Mouse (Mus musculus) MEL (cell line): Measurements from ENCODE around the gene Irak1. TPM values are rescaled to one million over a fixed set of nuclear protein-coding genes. Genes with fewer than 3 reads are reported as not detected.

Experiments
- DNase-seq: peaks from one replicate; pipeline ENCODE4 v3.0.0; 2011; ENCODE audit warnings: low read depth, low spot score
- H3K27ac ChIP-seq: 2 replicates; pipeline ENCODE4 v1.5.1; 2012; ENCODE audit warnings: low read depth, mild to moderate bottlenecking, control low read depth, low read length, moderate library complexity; ENCODE audit not compliant: control insufficient read depth
- H3K27me3 ChIP-seq, 2 experiments: fragments of 150-350 bp in 1 of 2; sonication (generic) in 1 of 2; 2 replicates each; pipeline ENCODE4 v1.6.1; 2012; ENCODE audit warnings: low read length in 2 of 2, mild to moderate bottlenecking in 2 of 2, improper control_type of control experiment in 1 of 2, moderate library complexity in 1 of 2; ENCODE audit not compliant: insufficient read depth in 2 of 2, control insufficient read depth in 1 of 2
- H3K36me3 ChIP-seq, 2 experiments: 2 replicates each; pipeline ENCODE4 v1.6.1; 2012 to 2014; ENCODE audit warnings: low read length in 2 of 2, improper control_type of control experiment in 1 of 2, inconsistent platforms in 1 of 2, mild to moderate bottlenecking in 1 of 2; ENCODE audit not compliant: insufficient read depth in 2 of 2, control insufficient read depth in 1 of 2
- H3K4me1 ChIP-seq, 2 experiments: fragments of 150-350 bp in 1 of 2; sonication (generic) in 1 of 2; 2 replicates each; pipeline ENCODE4 v1.6.1; 2012; ENCODE audit warnings: low read length in 2 of 2, improper control_type of control experiment in 1 of 2, mild to moderate bottlenecking in 1 of 2; ENCODE audit not compliant: insufficient read depth in 2 of 2, control insufficient read depth in 1 of 2
- H3K4me3 ChIP-seq, 2 experiments: fragments of 150-350 bp in 1 of 2; sonication (generic) in 1 of 2; 2 replicates each; pipeline ENCODE4 v1.5.1; 2012; ENCODE audit warnings: low read depth in 2 of 2, low read length in 2 of 2, mild to moderate bottlenecking in 2 of 2, moderate library complexity in 2 of 2, control low read depth in 1 of 2, improper control_type of control experiment in 1 of 2; ENCODE audit not compliant: control insufficient read depth in 1 of 2, insufficient read depth in 1 of 2
- H3K79me2 ChIP-seq: 2 replicates; pipeline ENCODE4 v1.6.1; 2012; ENCODE audit warnings: mild to moderate bottlenecking, low read length, moderate library complexity; ENCODE audit not compliant: control insufficient read depth, poor library complexity, insufficient read depth
- H3K9ac ChIP-seq: 2 replicates; pipeline ENCODE4 v1.6.1; 2012; ENCODE audit warnings: low read depth, mild to moderate bottlenecking, control low read depth, low read length, moderate library complexity; ENCODE audit not compliant: control insufficient read depth, poor library complexity, severe bottlenecking
- H3K9me3 ChIP-seq: fragments of 150-350 bp; sonication (generic); replicated peaks from 2 replicates; pipeline ENCODE4 v1.6.1; 2012; ENCODE audit warnings: mild to moderate bottlenecking, low read length, improper control_type of control experiment, moderate library complexity; ENCODE audit not compliant: insufficient read depth
- CHD1 ChIP-seq: IDR thresholded peaks from 2 replicates; pipeline ENCODE4 v1.6.1; 2012; ENCODE audit warnings: low read depth, mild to moderate bottlenecking, inconsistent platforms, low read length, improper control_type of control experiment
- CTCF ChIP-seq, 3 experiments: IDR thresholded peaks in 2 of 3; conservative IDR thresholded peaks in 1 of 3; 2 replicates each; pipeline ENCODE4 v1.5.1; 2011 to 2012; ENCODE audit warnings: low read length in 3 of 3, low read depth in 2 of 3, mild to moderate bottlenecking in 2 of 3, improper control_type of control experiment in 1 of 3, inconsistent platforms in 1 of 3, mixed read lengths in 1 of 3, moderate library complexity in 1 of 3; ENCODE audit not compliant: control insufficient read depth in 1 of 3, insufficient read depth in 1 of 3, poor library complexity in 1 of 3, severe bottlenecking in 1 of 3
- EP300 ChIP-seq, 2 experiments: IDR thresholded peaks; 2 replicates each; pipeline ENCODE4 v1.6.1; 2011; ENCODE audit warnings: improper control_type of control experiment in 2 of 2, low read length in 2 of 2, low read depth in 1 of 2, mild to moderate bottlenecking in 1 of 2
- GABPA ChIP-seq: IDR thresholded peaks from 2 replicates; pipeline ENCODE4 v1.6.1; 2012; ENCODE audit warnings: low read depth, mild to moderate bottlenecking, inconsistent platforms, low read length, improper control_type of control experiment, moderate library complexity
- MAFK ChIP-seq: IDR thresholded peaks from 2 replicates; pipeline ENCODE4 v1.6.1; 2011; ENCODE audit warnings: low read depth, mild to moderate bottlenecking, low read length, improper control_type of control experiment, borderline replicate concordance
- MYC ChIP-seq: IDR thresholded peaks from 2 replicates; pipeline ENCODE4 v1.6.1; 2011; ENCODE audit warnings: low read depth, mild to moderate bottlenecking, low read length, improper control_type of control experiment, moderate library complexity
- NELFE ChIP-seq: IDR thresholded peaks from 2 replicates; pipeline ENCODE4 v1.6.1; 2011; ENCODE audit warnings: low read depth, low read length, improper control_type of control experiment
- POLR2AphosphoS2 ChIP-seq: IDR thresholded peaks from 2 replicates; pipeline ENCODE4 v1.6.1; 2011; ENCODE audit warnings: low read length, improper control_type of control experiment
- SIN3A ChIP-seq: IDR thresholded peaks from 2 replicates; pipeline ENCODE4 v1.6.1; 2012; ENCODE audit warnings: low read length, improper control_type of control experiment, inconsistent platforms
- SMC3 ChIP-seq: IDR thresholded peaks from 2 replicates; pipeline ENCODE4 v1.6.1; 2011; ENCODE audit warnings: low read depth, low read length, improper control_type of control experiment
- UBTF ChIP-seq: IDR thresholded peaks from 2 replicates; pipeline ENCODE4 v1.6.1; 2012; ENCODE audit warnings: low read depth, mild to moderate bottlenecking, inconsistent platforms, low read length, improper control_type of control experiment, moderate library complexity, borderline replicate concordance; ENCODE audit not compliant: insufficient read depth
- ZC3H11A ChIP-seq: IDR thresholded peaks from 2 replicates; pipeline ENCODE4 v1.6.1; 2012; ENCODE audit warnings: low read depth, mild to moderate bottlenecking, inconsistent platforms, low read length, improper control_type of control experiment
- ZKSCAN1 ChIP-seq: IDR thresholded peaks from 2 replicates; pipeline ENCODE4 v1.6.1; 2012; ENCODE audit warnings: low read depth, mild to moderate bottlenecking, inconsistent platforms, low read length, improper control_type of control experiment, moderate library complexity
- ZNF384 ChIP-seq: IDR thresholded peaks from 2 replicates; pipeline ENCODE4 v1.6.1; 2012; ENCODE audit warnings: low read depth, mild to moderate bottlenecking, inconsistent platforms, low read length, improper control_type of control experiment
- polyA plus RNA-seq, 2 experiments: library from polyadenylated mRNA; stranded (reverse) in 1 of 2; unstranded in 1 of 2; fragments of >175 nt in 1 of 2; fragments of >200 nt in 1 of 2; gene quantifications; 2 replicates each; pipeline versions ENCODE4 v1.2.1 to v1.2.4; 2012; ENCODE audit warnings: low replicate concordance in 2 of 2, low read depth in 1 of 2; ENCODE audit not compliant: insufficient read length in 2 of 2, insufficient read depth in 1 of 2, missing spikeins in 1 of 2
- total RNA-seq: library from RNA; depleted of rRNA; stranded (reverse); fragments of 300-350 nt; gene quantifications from 2 replicates; pipeline ENCODE4 v1.2.3, GENCODE M21; 2012

The Irak1 gene
- total and polyA plus RNA-seq, 3 experiments = 33.7 to 106 TPM; not detected in 1

- no peak overlapping the region for H3K27ac ChIP-seq
- no peaks in the 10 kb centered on the region for H3K4me1 ChIP-seq
- H3K9me3 ChIP-seq = no peaks in the 10 kb centered on the region
- H3K9ac ChIP-seq = no peak overlapping the region
- H3K4me3 ChIP-seq = no peak overlapping the region
- no peak for TF ChIP-seq EP300 (IDR thresholded peaks at IDR 0.05; ENCODE audit: low read depth in 1 of 2, low read length in 2 of 2)
- TF ChIP-seq ZKSCAN1 = no peak
- TF ChIP-seq CHD1 = no peak
- TF ChIP-seq CTCF (IDR thresholded peaks at IDR 0.05 in 2 of 3, conservative IDR thresholded peaks at IDR 0.05 in 1 of 3; ENCODE audit: control insufficient read depth in 1 of 3, insufficient read depth in 1 of 3, low read depth in 2 of 3, low read length in 3 of 3, poor library complexity in 1 of 3, severe bottlenecking in 1 of 3) = no peak
- no peak for TF ChIP-seq SIN3A
- no peak for TF ChIP-seq UBTF
- TF ChIP-seq ZC3H11A = no peak
- no peak for TF ChIP-seq POLR2AphosphoS2
- no peak for TF ChIP-seq GABPA
- TF ChIP-seq MYC = no peak
- no peaks in the 10 kb centered on the region for H3K36me3 ChIP-seq
- no peaks in the 10 kb centered on the region for H3K79me2 ChIP-seq
- DNase-seq = no peak
- H3K27me3 ChIP-seq = no peaks in the 10 kb centered on the region
These were observed 6.3 kb upstream of the Irak1 start for GRCm38 (mm10) chrX:74030000-74030399.

DNA sequence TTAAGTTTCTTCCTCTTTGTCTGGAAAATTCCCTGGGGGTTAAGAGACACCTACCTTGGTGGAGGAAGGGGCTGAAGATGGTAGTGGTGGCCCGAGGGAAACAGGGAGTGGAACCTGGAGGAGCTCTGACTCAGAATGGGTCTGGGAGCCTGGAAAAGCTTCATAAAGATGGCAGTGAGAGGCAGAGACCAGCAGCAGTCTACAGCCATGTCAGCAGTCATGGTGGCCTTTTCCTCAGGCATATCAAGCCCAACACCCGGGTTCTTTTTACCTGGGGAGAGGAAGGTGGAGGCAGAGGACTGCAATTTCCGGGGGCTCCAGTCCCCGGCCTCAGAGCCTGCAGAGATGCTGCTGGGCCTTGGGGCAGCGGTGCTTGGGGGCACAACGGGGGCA lies 927 bp downstream of the Irak1 start:
- Histone ChIP-seq H3K27ac (peak overlapping the region; percentile 7; the same call in 1 of the 2 replicates), H3K4me1 (peaks cover 0 to 3% of the 10 kb centered on the region in 2 experiments; a peak in 2 of 4 replicates), H3K9ac (peak overlapping the region; percentile 100), H3K4me3 (peak overlapping the region; percentile 66 to 99), H3K36me3 (peaks cover 0 to 8% of the 10 kb centered on the region in 2 experiments; a peak in 3 of 4 replicates), H3K27me3 (no peaks in the 10 kb centered on the region), H3K9me3 (no peaks in the 10 kb centered on the region), H3K79me2 (peaks cover 13% of the 10 kb centered on the region)
- no peak for TF ChIP-seq MAFK
- TF ChIP-seq NELFE = no peak
- TF ChIP-seq SMC3 = no peak
- no peak for TF ChIP-seq CTCF (IDR thresholded peaks at IDR 0.05 in 2 of 3, conservative IDR thresholded peaks at IDR 0.05 in 1 of 3; ENCODE audit: control insufficient read depth in 1 of 3, insufficient read depth in 1 of 3, low read depth in 2 of 3, low read length in 3 of 3, poor library complexity in 1 of 3, severe bottlenecking in 1 of 3)
- DNase-seq = no peak

DNA sequence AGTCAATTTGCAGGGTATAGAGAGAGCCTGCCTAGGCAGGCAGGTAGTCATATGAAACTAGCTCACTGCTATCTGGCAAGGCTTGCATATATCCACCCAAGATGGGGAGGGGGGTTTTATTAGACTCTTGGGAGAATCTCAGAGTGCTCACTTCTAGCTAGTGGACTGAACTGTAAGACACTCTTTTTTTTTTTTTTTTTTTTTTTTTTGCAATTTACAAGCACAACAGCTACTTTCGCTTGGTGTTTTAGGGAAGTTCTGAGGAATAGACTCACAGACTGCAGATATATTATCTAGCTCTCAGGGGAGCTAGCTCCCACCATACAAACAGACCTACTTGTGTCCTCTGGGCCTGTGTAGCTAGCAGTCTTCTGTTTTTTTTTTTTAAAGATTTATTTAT lies 9.1 kb downstream of the Irak1 start:
- H3K27ac ChIP-seq = no peak overlapping the region
- no peaks in the 10 kb centered on the region for H3K9me3 ChIP-seq
- no peaks in the 10 kb centered on the region for H3K27me3 ChIP-seq
- H3K79me2 ChIP-seq = no peaks in the 10 kb centered on the region
- peak; percentile 48 for DNase-seq
- H3K9ac ChIP-seq = no peak overlapping the region
- peaks cover 0 to 5% of the 10 kb centered on the region in 2 experiments for H3K36me3 ChIP-seq
- peaks cover 0 to 2% of the 10 kb centered on the region in 2 experiments; a peak in 1 of 4 replicates for H3K4me1 ChIP-seq
- no peak overlapping the region for H3K4me3 ChIP-seq
- TF ChIP-seq NELFE (no peak), ZNF384 (peak; percentile 92)
- TF ChIP-seq, all 39 proteins: peak for 1
